Mouse (Mus musculus) lung, adult 18-20 months (tissue): ENCODE data around the gene Lrrc17.
"Not testable (repeated sequence)": the region's sequence is repeated elsewhere in the genome, so short reads cannot be mapped to it uniquely, and the experiment has no call there.

Experiments
- DNase-seq, 2 experiments: peaks; one replicate each; pipeline ENCODE4 v3.0.0; 2022; ENCODE audit warnings: mixed read lengths in 2 of 2

Gene Lrrc17

GRCm38 (mm10) chr5:21544821-21545220 lies 1.5 kb downstream of the Lrrc17 start:
- no peak for DNase-seq

GRCm38 (mm10) chr5:21545227-21545626 lies 1.9 kb downstream of the Lrrc17 start:
- DNase-seq: no peak

DNA sequence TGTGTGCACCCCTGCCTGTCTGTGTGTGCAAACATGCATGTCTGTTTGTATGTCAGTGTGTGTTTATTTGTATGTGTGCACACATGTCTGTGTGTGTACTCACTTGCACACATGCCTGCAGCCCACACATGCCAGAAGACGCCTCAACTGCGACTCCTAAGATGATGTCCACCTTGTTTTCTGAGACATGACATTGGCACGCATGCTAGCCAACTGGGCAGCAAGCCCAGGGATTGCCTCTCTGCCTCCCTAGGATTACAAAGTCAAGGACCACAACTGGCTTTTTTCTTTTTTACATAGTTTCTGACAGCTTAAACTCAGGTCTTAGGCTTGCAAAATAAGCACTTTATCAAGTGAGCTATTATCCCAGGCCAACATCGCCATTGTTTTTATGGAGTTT lies 2.4 kb downstream of the Lrrc17 start:
- no peak for DNase-seq

- DNase-seq: no peak
These were observed 3.6 kb downstream of the Lrrc17 start for GRCm38 (mm10) chr5:21547005-21547404.

DNA sequence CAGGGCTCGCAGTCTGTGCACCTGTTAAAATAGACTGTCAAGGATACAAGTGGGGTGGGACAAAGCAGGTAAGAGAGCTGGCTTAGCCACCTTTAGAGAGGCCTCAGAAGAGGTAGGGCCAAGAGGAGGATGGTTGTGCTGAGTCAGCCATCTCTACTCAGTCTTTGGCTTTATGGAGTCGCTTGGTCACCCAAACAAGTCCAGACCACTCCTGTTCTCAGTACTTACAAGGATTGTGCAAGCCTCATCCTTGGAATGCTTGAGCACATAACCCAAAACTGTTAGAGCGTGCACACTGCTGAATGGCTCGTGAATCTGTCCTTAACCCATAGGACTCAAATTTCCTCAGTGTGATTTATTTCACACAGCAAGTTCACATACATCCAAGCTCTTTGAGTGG lies 10.3 kb downstream of the Lrrc17 start:
- no peak for DNase-seq

GRCm38 (mm10) chr5:21554732-21555131 lies 11.4 kb downstream of the Lrrc17 start:
- no peak for DNase-seq

DNA sequence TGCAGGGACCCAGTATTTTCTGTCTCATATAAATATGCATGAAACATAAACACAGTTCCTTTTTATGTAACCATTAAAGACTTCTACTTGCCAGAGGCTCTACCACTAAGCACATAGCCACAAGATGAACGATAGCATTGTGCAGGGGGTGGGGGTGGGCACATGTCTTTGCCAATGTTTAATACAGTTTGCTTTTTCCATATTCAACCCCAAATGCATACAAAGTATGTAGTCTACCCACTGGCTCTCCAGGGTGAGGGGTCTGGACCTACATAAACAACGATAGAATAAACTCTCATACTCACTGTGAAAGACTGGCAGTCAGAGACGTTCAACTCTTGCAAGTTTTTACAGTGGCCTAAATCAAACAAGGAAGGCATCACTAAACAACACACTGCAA lies 13.1 kb downstream of the Lrrc17 start:
- no peak for DNase-seq

DNA sequence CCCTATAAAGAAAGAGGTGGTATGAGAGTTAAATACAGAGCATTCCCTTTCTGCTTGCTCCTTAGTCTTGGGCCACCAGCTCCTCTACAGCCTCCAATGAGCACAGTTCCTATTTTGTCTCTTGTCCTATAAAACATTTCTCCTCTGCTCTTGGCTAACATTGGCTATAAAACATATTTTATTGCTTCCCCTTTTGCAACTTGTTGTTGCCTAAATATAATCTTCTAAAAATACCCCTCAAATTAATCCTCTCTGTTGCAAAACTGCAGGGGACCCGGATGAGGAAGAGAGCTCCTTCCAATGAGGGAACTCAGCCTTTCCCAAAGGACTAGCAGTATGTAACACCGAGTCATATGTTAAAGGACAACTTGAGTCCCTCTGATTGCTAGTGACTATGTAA lies 20.6 kb downstream of the Lrrc17 start:
- peak; percentile 26 to 32 for DNase-seq

- DNase-seq: no peak
These were observed 22.2 kb downstream of the Lrrc17 start for GRCm38 (mm10) chr5:21565392-21566065.

GRCm38 (mm10) chr5:21567784-21568183 lies 24.4 kb downstream of the Lrrc17 start:
- no peak for DNase-seq

DNA sequence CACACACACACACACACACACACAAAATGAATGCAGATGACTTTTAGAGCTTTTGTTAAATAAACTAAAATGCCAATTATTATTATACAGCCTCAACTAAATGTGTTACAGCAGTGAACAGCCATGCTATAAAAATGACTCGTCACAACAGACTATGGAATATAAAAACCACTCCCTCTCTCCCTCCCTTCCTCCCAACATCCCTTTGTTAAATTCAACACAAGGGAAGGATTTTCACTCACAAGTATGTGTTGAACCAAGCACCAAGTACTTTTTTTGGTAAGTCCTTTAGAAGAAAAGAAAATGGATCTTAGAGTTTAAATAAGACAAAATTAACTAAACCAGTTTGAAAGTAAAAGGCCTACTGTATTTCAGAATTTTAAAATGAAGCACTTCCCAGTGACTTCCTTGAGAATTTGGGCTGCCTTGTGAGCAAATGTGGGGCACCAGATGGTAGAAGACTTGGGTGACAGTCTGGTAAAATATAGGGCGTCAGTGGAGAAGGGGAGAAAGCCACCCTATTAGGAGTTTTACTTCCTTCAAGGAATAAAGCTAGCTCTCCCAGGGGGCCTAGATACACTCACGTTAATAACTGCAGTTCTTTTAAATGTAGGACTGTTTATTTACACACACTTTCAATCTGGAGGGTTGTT lies 29.5 kb downstream of the Lrrc17 start:
- DNase-seq: no peak

- DNase-seq: no peak
These were observed 31.2 kb downstream of the Lrrc17 start for GRCm38 (mm10) chr5:21574386-21575209.

GRCm38 (mm10) chr5:21575210-21575550 lies 31.8 kb downstream of the Lrrc17 start:
- no peak for DNase-seq

DNA sequence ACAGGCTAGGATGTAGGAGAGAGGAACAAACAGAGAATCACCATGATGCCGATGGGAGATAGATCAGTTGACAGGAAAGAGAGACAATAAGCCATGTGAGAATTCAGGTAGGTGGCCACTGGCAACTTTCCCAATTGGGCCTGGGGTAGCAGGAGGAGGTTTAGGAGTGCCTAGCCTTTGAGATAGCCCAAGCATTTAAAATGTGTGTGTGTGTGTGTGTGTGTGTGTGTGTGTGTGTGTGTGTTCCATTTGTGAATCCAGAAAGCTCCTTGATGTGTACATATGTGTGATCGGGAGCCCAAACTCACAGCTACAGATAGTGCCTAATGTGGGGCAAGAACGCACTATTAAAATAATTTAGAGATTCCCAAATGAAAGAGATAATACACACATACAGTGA lies 34.8 kb downstream of the Lrrc17 start:
- no peak for DNase-seq

DNA sequence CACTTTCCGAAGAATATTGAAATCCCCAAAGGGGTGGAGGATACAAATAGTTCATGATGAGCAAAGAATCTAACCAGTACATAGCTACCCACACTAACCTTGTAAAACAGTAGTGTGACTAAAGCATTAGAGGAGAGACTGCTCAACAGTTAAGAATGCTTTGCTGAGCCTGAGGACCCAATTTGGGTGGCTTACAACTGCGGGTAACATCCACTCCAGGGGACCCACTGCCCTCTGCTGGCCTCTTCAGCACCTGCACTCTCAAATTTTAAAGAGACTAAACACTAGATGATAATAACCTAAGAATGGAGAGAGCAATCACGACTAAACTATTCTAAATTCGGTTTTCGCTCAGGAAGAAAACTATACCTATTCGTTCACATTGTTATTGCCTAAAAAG lies 43.4 kb downstream of the Lrrc17 start:
- peak; percentile 14 to 15 for DNase-seq

GRCm38 (mm10) chr5:21587683-21588082 lies 44.3 kb downstream of the Lrrc17 start:
- no peak for DNase-seq

GRCm38 (mm10) chr5:21588220-21588619 lies 44.9 kb downstream of the Lrrc17 start:
- no peak for DNase-seq

DNA sequence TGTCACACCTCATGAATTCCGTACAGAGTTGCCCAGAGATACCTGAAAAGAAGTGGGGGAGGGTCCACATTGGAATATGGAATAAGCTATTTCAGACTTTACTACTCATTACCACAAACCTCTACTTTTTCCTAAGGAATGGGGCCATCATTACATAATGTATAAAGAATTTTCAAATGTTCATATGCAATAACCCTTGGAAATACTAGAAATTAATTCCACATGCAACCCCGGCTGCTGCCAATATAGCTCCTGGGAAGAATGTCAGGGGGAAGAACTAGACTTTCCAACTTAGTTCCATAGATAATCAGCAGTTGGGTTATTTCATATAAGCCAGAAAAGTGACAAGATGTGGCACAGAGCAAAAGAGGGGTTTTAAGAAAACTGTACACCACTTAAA lies 48.7 kb downstream of the Lrrc17 start:
- no peak for DNase-seq

- DNase-seq: no peak
These were observed 49.9 kb downstream of the Lrrc17 start for GRCm38 (mm10) chr5:21593201-21593709.

- not testable (repeated sequence) for DNase-seq
These were observed 56.2 kb downstream of the Lrrc17 start for GRCm38 (mm10) chr5:21599536-21599935.

GRCm38 (mm10) chr5:21599961-21600360 lies 56.6 kb downstream of the Lrrc17 start:
- DNase-seq: no peak

- DNase-seq: no peak
These were observed 62.6 kb downstream of the Lrrc17 start for GRCm38 (mm10) chr5:21605936-21606335.
